Mouse (Mus musculus) gastrocnemius, postnatal 10 days (tissue): Measurements from ENCODE around the gene Gm10147. TPM values are rescaled to one million over a fixed set of nuclear protein-coding genes. Genes with fewer than 3 reads are reported as not detected.
"Not testable (repeated sequence)": the region's sequence is repeated elsewhere in the genome, so short reads cannot be mapped to it uniquely, and the experiment has no call there.

Experiments
- DNase-seq: peaks from one replicate; pipeline ENCODE4 v3.0.0; 2021; ENCODE audit warnings: mixed read lengths
- long read RNA-seq, 2 experiments: library from polyadenylated mRNA; stranded (forward); transcript quantifications; one replicate each; pipeline ENCODE4 v2.0.0; 2021
- microRNA-seq, 2 experiments: library from miRNA; unstranded; fragments of <30 nt; microRNA quantifications; one replicate each; pipeline ENCODE4 v1.2.0; 2021
- total RNA-seq, 2 experiments: library from RNA; stranded (reverse); gene quantifications; 2 replicates each; pipeline ENCODE4 v1.2.3; 2021

The Gm10147 gene
- total RNA-seq = not detected
- long read RNA-seq, experiment 1 = 0 reads
- long read RNA-seq, experiment 2 = 0 reads

GRCm38 (mm10) chrX:28607742-28608141, at the start of gene Gm10147:
Gene Gm10147, minus strand, starts transcription at chrX:28607842.
- DNase-seq = not testable (repeated sequence)

Small RNA genes within 50 kb of the gene (microRNA-seq; reads per million reads assigned to microRNA genes)
- gene Gm44499 = 0 reads per million in 2 experiments
